Mouse (Mus musculus) ES-E14 (cell line): ENCODE data around the gene Dpy19l3. TPM values are rescaled to one million over a fixed set of nuclear protein-coding genes. Genes with fewer than 3 reads are reported as not detected.

ENCODE experiments used
- DNase-seq: peaks from one replicate; pipeline ENCODE4 v3.0.0-alpha.2; 2013; ENCODE audit warnings: low read depth, low spot score
- H3K27ac ChIP-seq: 2 replicates; pipeline ENCODE4 v1.5.1; 2012; ENCODE audit warnings: low read depth, mild to moderate bottlenecking, low read length, moderate library complexity, mixed read lengths; ENCODE audit not compliant: poor library complexity, insufficient read depth, severe bottlenecking
- H3K36me3 ChIP-seq: 2 replicates; pipeline ENCODE4 v1.6.1; 2012; ENCODE audit warnings: mild to moderate bottlenecking, low read length, moderate library complexity, mixed read lengths; ENCODE audit not compliant: control insufficient read depth, poor library complexity, insufficient read depth, severe bottlenecking
- H3K4me1 ChIP-seq, 2 experiments: fragments of 150-350 bp in 1 of 2; sonication (generic) in 1 of 2; 2 replicates each; pipeline ENCODE4 v1.6.1; 2012; ENCODE audit warnings: low read length in 2 of 2, mild to moderate bottlenecking in 1 of 2, mixed read lengths in 1 of 2; ENCODE audit not compliant: control insufficient read depth in 2 of 2, insufficient read depth in 2 of 2, poor library complexity in 1 of 2
- H3K4me3 ChIP-seq, 2 experiments: fragments of 150-350 bp in 1 of 2; sonication (generic) in 1 of 2; 2 replicates each; pipeline ENCODE4 v1.5.1; 2012; ENCODE audit warnings: low read length in 2 of 2, low read depth in 1 of 2, mild to moderate bottlenecking in 1 of 2, mixed read lengths in 1 of 2; ENCODE audit not compliant: insufficient read depth in 1 of 2, poor library complexity in 1 of 2, severe bottlenecking in 1 of 2
- H3K9ac ChIP-seq: 2 replicates; pipeline ENCODE4 v1.6.1; 2012; ENCODE audit warnings: low read depth, mild to moderate bottlenecking, low read length, mixed read lengths; ENCODE audit not compliant: poor library complexity, insufficient read depth, severe bottlenecking
- H3K9me3 ChIP-seq: fragments of 150-350 bp; sonication (generic); 2 replicates; pipeline ENCODE4 v1.6.1; 2012; ENCODE audit warnings: low read depth, mild to moderate bottlenecking, low read length; ENCODE audit not compliant: control insufficient read depth, insufficient read depth
- CHD2 ChIP-seq: IDR thresholded peaks from 2 replicates; pipeline ENCODE4 v1.6.1; 2014; ENCODE audit warnings: mild to moderate bottlenecking, low read depth, low read length, inconsistent platforms
- HCFC1 ChIP-seq: IDR thresholded peaks from 2 replicates; pipeline ENCODE4 v1.6.1; 2012; ENCODE audit warnings: low read length, inconsistent platforms, borderline replicate concordance; ENCODE audit not compliant: insufficient read depth
- MAFK ChIP-seq: IDR thresholded peaks from 2 replicates; pipeline ENCODE4 v1.6.1; 2014; ENCODE audit warnings: mild to moderate bottlenecking, low read depth, low read length, inconsistent platforms; ENCODE audit not compliant: insufficient read depth
- ZC3H11A ChIP-seq: IDR thresholded peaks from 2 replicates; pipeline ENCODE4 v1.6.1; 2012; ENCODE audit warnings: low read depth, mild to moderate bottlenecking, inconsistent platforms, low read length, borderline replicate concordance
- ZNF384 ChIP-seq: IDR thresholded peaks from 2 replicates; pipeline ENCODE4 v1.6.1; 2012; ENCODE audit warnings: low read depth, low read length, inconsistent platforms
- in situ Hi-C, 2 experiments: fragments of 600-800 bp; cut with MboI; formaldehyde crosslinking; loops; one replicate each; pipeline ENCODE4 v1.15.1; 2025; ENCODE audit warnings: low sequenced_read_pairs in 2 of 2, inconsistent platforms in 1 of 2; ENCODE audit not compliant: unreplicated experiment in 2 of 2
- total RNA-seq: library from RNA; depleted of rRNA; stranded (reverse); fragments of 300-350 nt; gene quantifications from 2 replicates; pipeline ENCODE4 v1.2.3, GENCODE M21; 2012

Gene Dpy19l3
- total RNA-seq, 1 experiment, result 39.5 TPM

DNA sequence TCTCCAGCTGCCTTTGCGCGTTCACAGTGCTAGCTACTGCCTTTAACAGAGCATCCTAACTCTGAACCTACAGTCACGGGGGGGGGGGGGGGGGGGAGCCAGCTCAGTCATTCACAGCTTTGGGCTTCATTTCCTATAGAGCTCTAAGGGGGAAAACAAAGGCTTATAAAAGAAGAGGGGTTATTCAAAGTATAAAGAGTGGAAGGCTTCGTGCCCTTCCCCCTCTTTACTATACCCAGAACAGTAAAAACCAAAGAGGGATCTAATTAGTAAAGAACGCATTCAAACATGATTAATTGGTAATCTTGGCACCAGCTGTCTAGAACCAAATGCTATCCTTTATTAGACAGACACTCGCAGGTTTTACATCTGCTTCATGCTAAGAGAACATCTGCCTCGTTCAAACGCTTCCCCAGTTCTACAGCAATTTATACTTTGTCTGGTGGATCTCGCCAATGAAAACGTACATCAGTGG is 21.6 kb downstream of the Dpy19l3 start:
- DNase-seq, result no peak
- in situ Hi-C loops, result no loop called here
- Histone ChIP-seq H3K36me3 (peaks cover 2% of the 10 kb centered on the region; the same call in 1 of the 2 replicates), H3K4me3 (no peak overlapping the region), H3K27ac (no peak overlapping the region), H3K4me1 (no peaks in the 10 kb centered on the region), H3K9me3 (no peaks in the 10 kb centered on the region), H3K9ac (no peak overlapping the region)
- TF ChIP-seq MAFK (no peak), HCFC1 (no peak), ZC3H11A (no peak), CHD2 (no peak), ZNF384 (no peak)

- H3K27ac ChIP-seq, result no peak overlapping the region
- H3K9me3 ChIP-seq, result no peaks in the 10 kb centered on the region
- H3K9ac ChIP-seq, result no peak overlapping the region
- TF ChIP-seq CHD2, result no peak
- no peak for TF ChIP-seq MAFK
- no peak for TF ChIP-seq ZNF384
- no peak for TF ChIP-seq ZC3H11A
- no peak for TF ChIP-seq HCFC1
- no peak for DNase-seq
- peaks cover 2% of the 10 kb centered on the region; the same call in 1 of the 2 replicates for H3K36me3 ChIP-seq
- H3K4me1 ChIP-seq, result no peaks in the 10 kb centered on the region
- no peak overlapping the region for H3K4me3 ChIP-seq
- in situ Hi-C loops, result no loop called here
Observed at GRCm38 (mm10) chr7:35729621-35730031, 24.6 kb downstream of the Dpy19l3 start.

DNA sequence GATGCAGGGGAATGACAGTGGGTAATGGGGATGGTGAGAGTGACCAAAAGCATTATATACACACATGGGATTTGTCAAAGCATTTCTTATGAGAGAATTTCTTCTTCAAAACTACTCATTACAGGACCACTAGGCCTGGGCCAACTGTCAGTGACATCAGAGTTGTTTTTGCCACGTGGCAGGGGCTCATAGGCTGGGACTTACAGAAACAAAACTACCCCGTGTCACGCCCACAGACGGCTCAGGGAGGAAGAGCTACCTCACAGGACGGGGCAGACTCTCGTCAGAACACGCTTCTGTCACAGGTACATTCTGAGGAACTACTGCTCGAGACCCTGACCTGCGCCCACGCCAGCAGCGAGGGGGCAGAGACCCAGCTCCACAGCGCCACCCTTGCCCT is 25.9 kb downstream of the Dpy19l3 start:
- H3K27ac ChIP-seq, result no peak overlapping the region
- TF ChIP-seq HCFC1, result no peak
- TF ChIP-seq ZNF384, result no peak
- TF ChIP-seq CHD2, result no peak
- TF ChIP-seq MAFK, result no peak
- TF ChIP-seq ZC3H11A, result no peak
- in situ Hi-C loops, result no loop called here
- H3K4me1 ChIP-seq, result no peaks in the 10 kb centered on the region
- H3K36me3 ChIP-seq, result no peaks in the 10 kb centered on the region; the same call in 1 of the 2 replicates
- H3K4me3 ChIP-seq, result no peak overlapping the region
- no peaks in the 10 kb centered on the region for H3K9me3 ChIP-seq
- DNase-seq, result no peak
- no peak overlapping the region for H3K9ac ChIP-seq

DNA sequence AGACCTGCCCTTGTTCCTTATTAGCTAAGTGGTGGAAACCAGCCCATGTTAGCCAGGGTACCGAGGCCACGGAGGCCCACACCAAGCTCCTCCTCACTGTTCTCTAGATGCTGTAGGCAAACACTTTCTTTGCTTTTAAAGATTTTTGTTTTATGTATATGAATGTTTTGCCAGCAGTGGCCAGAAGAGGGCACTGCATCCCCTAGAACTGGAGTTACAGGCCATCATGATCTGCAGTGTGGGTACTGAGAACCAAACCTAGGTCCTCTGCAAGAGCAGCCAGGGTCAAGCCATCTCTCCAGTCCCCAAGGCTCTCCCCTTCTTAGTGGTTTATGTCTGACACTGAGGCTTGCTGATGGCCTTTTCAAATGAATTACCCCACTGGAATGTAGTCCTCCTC is 31.2 kb downstream of the Dpy19l3 start:
- Histone ChIP-seq H3K4me1 (no peaks in the 10 kb centered on the region), H3K27ac (no peak overlapping the region), H3K4me3 (no peak overlapping the region), H3K36me3 (peaks cover 7% of the 10 kb centered on the region; the same call in 1 of the 2 replicates), H3K9me3 (no peaks in the 10 kb centered on the region), H3K9ac (no peak overlapping the region)
- DNase-seq, result no peak
- TF ChIP-seq MAFK (no peak), ZC3H11A (no peak), HCFC1 (no peak), ZNF384 (no peak), CHD2 (no peak)
- in situ Hi-C loops, result no loop called here
